13 mouse cellular contexts compared by ENCODE assay signal in genomic region chr1:74059552-74059951, GRCm38 (mm10).
DNase-seq lines count a peak whose midpoint lies in the region; ATAC-seq lines count a peak whose summit lies in the region.
"Had no signal": no experiment of that assay in that cellular context is flagged by ENCODE, and none has a peak within 500 bp of the region (broad histone marks: within the 10 kb centered on the region; RNA-seq: fewer than 3 reads in every experiment).

No protein-coding gene starts in this region.

- H3K4me1 ChIP-seq in heart, embryonic 11.5 days (ENCODE audit: control insufficient read depth, insufficient read depth, low read length): peaks cover 25% of the 10 kb centered on the region
- peaks cover 45% of the 10 kb centered on the region for H3K4me1 ChIP-seq in embryonic facial prominence, embryonic 10.5 days
- peaks cover 33% of the 10 kb centered on the region for H3K4me1 ChIP-seq in kidney, embryonic 15.5 days
- H3K4me1 ChIP-seq in liver, embryonic 13.5 days (replicated peaks): peaks cover 18% of the 10 kb centered on the region
- H3K4me1 ChIP-seq: midbrain, embryonic 13.5 days had no signal

- H3K27me3 ChIP-seq in heart, embryonic 11.5 days (ENCODE audit: control insufficient read depth, insufficient read depth, low read length): no peaks in the 10 kb centered on the region
- H3K27me3 ChIP-seq in embryonic facial prominence, embryonic 10.5 days (replicated peaks; ENCODE audit: low read depth, poor library complexity, severe bottlenecking): no peaks in the 10 kb centered on the region
- H3K27me3 ChIP-seq in kidney, embryonic 15.5 days: no peaks in the 10 kb centered on the region
- no peaks in the 10 kb centered on the region for H3K27me3 ChIP-seq in liver, embryonic 13.5 days
- H3K27me3 ChIP-seq: midbrain, embryonic 13.5 days had no signal

- no peak for DNase-seq in heart, adult 11 months
- DNase-seq in embryonic facial prominence, embryonic 10.5 days (ENCODE audit: low spot score): no peak
- no peak for DNase-seq in liver, embryonic 13.5 days
- no peak for DNase-seq in cerebellum, adult 11 months
- no peak for DNase-seq in adrenal gland, postnatal 10 days
- DNase-seq: adrenal gland, postnatal 14 days; heart, adult 2 months; lung, postnatal 36 days had no signal

- peak; percentile 26; the same call in 1 of the 2 replicates for ATAC-seq in heart, embryonic 11.5 days (replicated peaks; ENCODE audit: insufficient number of reproducible peaks, low FRiP score, low TSS enrichment)
- ATAC-seq in kidney, embryonic 15.5 days (replicated peaks; ENCODE audit: low FRiP score): peak; percentile 74
- peak; percentile 38; the same call in 1 of the 2 replicates for ATAC-seq in liver, embryonic 13.5 days (ENCODE audit: low read depth)
- ATAC-seq in cerebellum, adult (ENCODE audit: insufficient number of reproducible peaks, low FRiP score, low TSS enrichment): no peak
- ATAC-seq: midbrain, embryonic 13.5 days had no signal

- no peak overlapping the region for H3K4me2 ChIP-seq in heart, embryonic 11.5 days
- H3K4me2 ChIP-seq in kidney, embryonic 15.5 days: no peak overlapping the region
- no peak overlapping the region for H3K4me2 ChIP-seq in liver, embryonic 13.5 days
- H3K4me2 ChIP-seq: hindbrain, embryonic 14.5 days; midbrain, embryonic 13.5 days had no signal

- H3K27ac ChIP-seq in heart, embryonic 11.5 days (ENCODE audit: low read depth, low read length): no peak overlapping the region
- peak overlapping the region; percentile 40; the same call in 1 of the 2 replicates for H3K27ac ChIP-seq in embryonic facial prominence, embryonic 10.5 days (replicated peaks)
- H3K27ac ChIP-seq in kidney, embryonic 15.5 days: peak overlapping the region; percentile 78
- no peak overlapping the region; the same call in 1 of the 2 replicates for H3K27ac ChIP-seq in liver, embryonic 13.5 days
- H3K27ac ChIP-seq: hindbrain, embryonic 14.5 days; midbrain, embryonic 13.5 days had no signal

- no peaks in the 10 kb centered on the region for H3K9me3 ChIP-seq in heart, embryonic 11.5 days (replicated peaks; ENCODE audit: control insufficient read depth, low read length)
- no peaks in the 10 kb centered on the region for H3K9me3 ChIP-seq in embryonic facial prominence, embryonic 10.5 days
- no peaks in the 10 kb centered on the region for H3K9me3 ChIP-seq in kidney, embryonic 15.5 days (replicated peaks)
- H3K9me3 ChIP-seq in liver, embryonic 13.5 days (replicated peaks): no peaks in the 10 kb centered on the region
- H3K9me3 ChIP-seq: midbrain, embryonic 13.5 days had no signal

- H3K4me3 ChIP-seq in heart, embryonic 11.5 days (ENCODE audit: low read depth, low read length): no peak overlapping the region
- H3K4me3 ChIP-seq in embryonic facial prominence, embryonic 10.5 days: no peak overlapping the region
- no peak overlapping the region for H3K4me3 ChIP-seq in kidney, embryonic 15.5 days (replicated peaks)
- no peak overlapping the region for H3K4me3 ChIP-seq in liver, embryonic 13.5 days (replicated peaks)
- H3K4me3 ChIP-seq: heart, adult 2 months; midbrain, embryonic 13.5 days had no signal

- H3K36me3 ChIP-seq in heart, embryonic 11.5 days (ENCODE audit: control insufficient read depth, insufficient read depth, low read length): no peaks in the 10 kb centered on the region
- H3K36me3 ChIP-seq in embryonic facial prominence, embryonic 10.5 days (replicated peaks): peaks cover 15% of the 10 kb centered on the region
- no peaks in the 10 kb centered on the region for H3K36me3 ChIP-seq in kidney, embryonic 15.5 days
- no peaks in the 10 kb centered on the region for H3K36me3 ChIP-seq in liver, embryonic 13.5 days
- H3K36me3 ChIP-seq: midbrain, embryonic 13.5 days had no signal

- WGBS in heart, embryonic 11.5 days (ENCODE audit: insufficient replicate concordance): 84% methylated on average over 5 of the region's 5 CpGs
- WGBS in embryonic facial prominence, embryonic 10.5 days: 79% methylated on average over 5 of the region's 5 CpGs
- 64% methylated on average over 5 of the region's 5 CpGs for WGBS in kidney, embryonic 15.5 days
- WGBS in liver, embryonic 13.5 days (ENCODE audit: insufficient replicate concordance): 82% methylated on average over 5 of the region's 5 CpGs

- no peak overlapping the region for H3K9ac ChIP-seq in heart, embryonic 11.5 days (ENCODE audit: low read depth, low read length)
- 0 out of 2 replicates have a peak overlapping the region, but pooled peaks have one; percentile 1 for H3K9ac ChIP-seq in kidney, embryonic 15.5 days
- no peak overlapping the region for H3K9ac ChIP-seq in liver, embryonic 13.5 days
- H3K9ac ChIP-seq: hindbrain, embryonic 14.5 days; midbrain, embryonic 13.5 days had no signal

Comparison
In these comparisons a context has a peak if more than half of its experiments do, and no peak if none do; other contexts are left out.
1. H3K27ac ChIP-seq: peak in embryonic facial prominence, embryonic 10.5 days (single experiment) and kidney, embryonic 15.5 days (single experiment); none in heart, embryonic 11.5 days (single experiment) and liver, embryonic 13.5 days (single experiment).